Mouse (Mus musculus) spleen, adult 2 months (tissue): ENCODE measurements around the gene Bphl.

Experiments used
- CTCF ChIP-seq: fragments of 200-500 bp; IDR thresholded peaks from 2 replicates; pipeline ENCODE4 v1.5.1; 2011; ENCODE audit warnings: mild to moderate bottlenecking, inconsistent platforms; ENCODE audit not compliant: insufficient read depth, insufficient read length, insufficient replicate concordance; ENCODE audit errors: extremely low read depth
- POLR2A ChIP-seq: fragments of 200-500 bp; IDR thresholded peaks from 2 replicates; pipeline ENCODE4 v1.6.1; 2011; ENCODE audit warnings: low read depth, low read length, inconsistent platforms

- TF ChIP-seq POLR2A (no peak), CTCF (no peak)
These were observed 82.0 kb downstream of the Bphl start for GRCm38 (mm10) chr13:34119406-34119805.
